Mouse (Mus musculus): Measurements from ENCODE around the gene Tbc1d10a.

Gene Tbc1d10a

DNA sequence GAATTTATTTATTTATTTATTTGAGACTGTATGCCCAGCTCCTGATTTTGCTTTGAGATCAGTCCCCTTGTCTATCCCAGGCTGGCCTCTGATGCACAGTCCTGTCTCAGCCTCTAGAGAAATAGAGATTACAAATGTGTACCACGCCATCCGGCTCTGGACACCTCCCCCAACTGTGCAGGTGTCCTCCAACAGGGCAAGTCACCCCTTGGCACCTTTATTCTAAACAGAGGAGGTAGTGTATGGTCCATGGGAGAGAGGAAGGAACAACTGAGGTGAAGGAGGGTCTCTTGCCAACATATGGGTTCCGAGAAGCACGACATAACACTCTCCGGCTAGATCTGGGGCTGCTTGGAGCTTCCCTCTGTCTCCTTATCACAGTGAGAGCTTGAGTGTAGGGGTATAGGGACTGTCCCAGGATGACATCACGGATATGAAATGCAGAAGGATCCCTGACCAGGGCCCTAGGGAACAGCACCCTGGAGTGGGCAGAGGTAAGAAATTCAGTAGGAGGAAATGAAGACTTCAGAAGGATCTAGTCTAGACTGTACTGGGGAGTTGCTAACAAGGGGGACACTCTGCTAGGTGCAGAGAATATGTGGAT lies 48.6 kb downstream of the Tbc1d10a start:
- H3K36me3 ChIP-seq (ENCODE audit: insufficient read depth, low read length) = no peaks in the 10 kb centered on the region
- peaks cover 76% of the 10 kb centered on the region for H3K4me1 ChIP-seq (replicated peaks; ENCODE audit: low read depth, low read length)
- no peaks in the 10 kb centered on the region for H3K9me3 ChIP-seq (ENCODE audit: low read length)
- H3K4me3 ChIP-seq (replicated peaks; ENCODE audit: low read length) = no peak overlapping the region
- peaks cover 34% of the 10 kb centered on the region for H3K27me3 ChIP-seq (ENCODE audit: insufficient read depth, low read length)
- no peak for TF ChIP-seq CTCF (conservative IDR thresholded peaks at IDR 0.05; ENCODE audit: low read length)

GRCm38 (mm10) chr11:4235665-4236545 lies 49.3 kb downstream of the Tbc1d10a start, which contains the start of gene Osm:
TSS of gene Osm (plus strand) at chr11:4236420.
- TF ChIP-seq CTCF (conservative IDR thresholded peaks at IDR 0.05; ENCODE audit: low read length) (no peak), POU5F1 (IDR thresholded peaks at IDR 0.05; ENCODE audit: borderline replicate concordance, low read length) (no peak), NANOG (IDR thresholded peaks at IDR 0.05; ENCODE audit: borderline replicate concordance, low read length) (no peak)
- H3K9me3 ChIP-seq (ENCODE audit: low read length) = no peaks in the 10 kb centered on the region
- peaks cover 75% of the 10 kb centered on the region for H3K4me1 ChIP-seq (replicated peaks; ENCODE audit: low read depth, low read length)

GRCm38 (mm10) chr11:4236546-4237067 lies 50.0 kb downstream of the Tbc1d10a start:
- TF ChIP-seq POU5F1 (IDR thresholded peaks at IDR 0.05; ENCODE audit: borderline replicate concordance, low read length) = no peak
- no peak for TF ChIP-seq CTCF (conservative IDR thresholded peaks at IDR 0.05; ENCODE audit: low read length)
- no peak for TF ChIP-seq NANOG (IDR thresholded peaks at IDR 0.05; ENCODE audit: borderline replicate concordance, low read length)
- Histone ChIP-seq H3K27me3 (ENCODE audit: insufficient read depth, low read length) (peaks cover 36% of the 10 kb centered on the region), H3K4me3 (replicated peaks; ENCODE audit: low read length) (peak overlapping the region; percentile 59), H3K9me3 (ENCODE audit: low read length) (no peaks in the 10 kb centered on the region), H3K4me1 (replicated peaks; ENCODE audit: low read depth, low read length) (peaks cover 76% of the 10 kb centered on the region), H3K36me3 (ENCODE audit: insufficient read depth, low read length) (no peaks in the 10 kb centered on the region)

More at GRCm38 (mm10) chr11:4235665-4236545, 49.3 kb downstream of the Tbc1d10a start, which contains the start of gene Osm:
- Histone ChIP-seq H3K36me3 (ENCODE audit: insufficient read depth, low read length) (no peaks in the 10 kb centered on the region), H3K27me3 (ENCODE audit: insufficient read depth, low read length) (peaks cover 36% of the 10 kb centered on the region), H3K4me3 (replicated peaks; ENCODE audit: low read length) (peak within 1 kb of the TSS; percentile 59)

GRCm38 (mm10) chr11:4237389-4237912 lies 50.9 kb downstream of the Tbc1d10a start:
- Histone ChIP-seq H3K4me1 (replicated peaks; ENCODE audit: low read depth, low read length) (peaks cover 80% of the 10 kb centered on the region), H3K9me3 (ENCODE audit: low read length) (no peaks in the 10 kb centered on the region), H3K36me3 (ENCODE audit: insufficient read depth, low read length) (no peaks in the 10 kb centered on the region), H3K27me3 (ENCODE audit: insufficient read depth, low read length) (peaks cover 36% of the 10 kb centered on the region), H3K4me3 (replicated peaks; ENCODE audit: low read length) (peak overlapping the region; percentile 59)
- TF ChIP-seq NANOG (IDR thresholded peaks at IDR 0.05; ENCODE audit: borderline replicate concordance, low read length) = no peak
- peak; percentile 34 for TF ChIP-seq CTCF (conservative IDR thresholded peaks at IDR 0.05; ENCODE audit: low read length)

- H3K27me3 ChIP-seq (ENCODE audit: insufficient read depth, low read length) = peaks cover 36% of the 10 kb centered on the region
- TF ChIP-seq CTCF (conservative IDR thresholded peaks at IDR 0.05; ENCODE audit: low read length) = no peak
- no peak for TF ChIP-seq NANOG (IDR thresholded peaks at IDR 0.05; ENCODE audit: borderline replicate concordance, low read length)
- TF ChIP-seq POU5F1 (IDR thresholded peaks at IDR 0.05; ENCODE audit: borderline replicate concordance, low read length) = no peak
- no peaks in the 10 kb centered on the region for H3K9me3 ChIP-seq (ENCODE audit: low read length)
- peak overlapping the region; percentile 59 for H3K4me3 ChIP-seq (replicated peaks; ENCODE audit: low read length)
- peaks cover 80% of the 10 kb centered on the region for H3K4me1 ChIP-seq (replicated peaks; ENCODE audit: low read depth, low read length)
- no peaks in the 10 kb centered on the region for H3K36me3 ChIP-seq (ENCODE audit: insufficient read depth, low read length)
These were observed 51.6 kb downstream of the Tbc1d10a start for GRCm38 (mm10) chr11:4238167-4238566.

GRCm38 (mm10) chr11:4239691-4240090 lies 53.1 kb downstream of the Tbc1d10a start:
- H3K27me3 ChIP-seq (ENCODE audit: insufficient read depth, low read length) = peaks cover 36% of the 10 kb centered on the region
- no peaks in the 10 kb centered on the region for H3K9me3 ChIP-seq (ENCODE audit: low read length)
- H3K36me3 ChIP-seq (ENCODE audit: insufficient read depth, low read length) = no peaks in the 10 kb centered on the region
- H3K4me1 ChIP-seq (replicated peaks; ENCODE audit: low read depth, low read length) = peaks cover 75% of the 10 kb centered on the region
- TF ChIP-seq CTCF (conservative IDR thresholded peaks at IDR 0.05; ENCODE audit: low read length) (no peak), POU5F1 (IDR thresholded peaks at IDR 0.05; ENCODE audit: borderline replicate concordance, low read length) (no peak), NANOG (IDR thresholded peaks at IDR 0.05; ENCODE audit: borderline replicate concordance, low read length) (no peak)
- H3K4me3 ChIP-seq (replicated peaks; ENCODE audit: low read length) = peak overlapping the region; percentile 62

- no peak for TF ChIP-seq CTCF (conservative IDR thresholded peaks at IDR 0.05; ENCODE audit: low read length)
- H3K36me3 ChIP-seq (ENCODE audit: insufficient read depth, low read length) = no peaks in the 10 kb centered on the region
- H3K4me1 ChIP-seq (replicated peaks; ENCODE audit: low read depth, low read length) = peaks cover 74% of the 10 kb centered on the region
- peak overlapping the region; percentile 62 for H3K4me3 ChIP-seq (replicated peaks; ENCODE audit: low read length)
- H3K27me3 ChIP-seq (ENCODE audit: insufficient read depth, low read length) = peaks cover 36% of the 10 kb centered on the region
- H3K9me3 ChIP-seq (ENCODE audit: low read length) = no peaks in the 10 kb centered on the region
These were observed 53.6 kb downstream of the Tbc1d10a start for GRCm38 (mm10) chr11:4240151-4240550.

- peaks cover 30% of the 10 kb centered on the region for H3K27me3 ChIP-seq (ENCODE audit: insufficient read depth, low read length)
- H3K36me3 ChIP-seq (ENCODE audit: insufficient read depth, low read length) = no peaks in the 10 kb centered on the region
- H3K9me3 ChIP-seq (ENCODE audit: low read length) = no peaks in the 10 kb centered on the region
- TF ChIP-seq NANOG (IDR thresholded peaks at IDR 0.05; ENCODE audit: borderline replicate concordance, low read length) (no peak), POU5F1 (IDR thresholded peaks at IDR 0.05; ENCODE audit: borderline replicate concordance, low read length) (no peak), CTCF (conservative IDR thresholded peaks at IDR 0.05; ENCODE audit: low read length) (no peak)
- H3K4me1 ChIP-seq (replicated peaks; ENCODE audit: low read depth, low read length) = peaks cover 73% of the 10 kb centered on the region
- H3K4me3 ChIP-seq (replicated peaks; ENCODE audit: low read length) = peak overlapping the region; percentile 26
These were observed 54.6 kb downstream of the Tbc1d10a start for GRCm38 (mm10) chr11:4241180-4241579.
